Mouse (Mus musculus) brain, embryonic 14.5 days (tissue): ENCODE measurements around the gene Lactb.

Experiments used
- CTCF ChIP-seq: fragments of 200-500 bp; IDR thresholded peaks from 2 replicates; pipeline ENCODE4 v1.5.1; 2012; ENCODE audit warnings: inconsistent platforms, mild to moderate bottlenecking, moderate library complexity, borderline replicate concordance; ENCODE audit not compliant: insufficient read depth, insufficient read length; ENCODE audit errors: extremely low read depth
- POLR2A ChIP-seq: fragments of 200-500 bp; IDR thresholded peaks from 2 replicates; pipeline ENCODE4 v1.6.1; 2012; ENCODE audit warnings: mild to moderate bottlenecking, inconsistent platforms, borderline replicate concordance; ENCODE audit not compliant: poor library complexity, insufficient read depth, insufficient read length, severe bottlenecking; ENCODE audit errors: extremely low read depth

GRCm38 (mm10) chr9:66918672-66919330, 56.5 kb downstream of the Lactb start:
- TF ChIP-seq POLR2A, result no peak
- TF ChIP-seq CTCF, result no peak
